Mouse (Mus musculus): Measurements from ENCODE around the gene Ppm1l.

DNA sequence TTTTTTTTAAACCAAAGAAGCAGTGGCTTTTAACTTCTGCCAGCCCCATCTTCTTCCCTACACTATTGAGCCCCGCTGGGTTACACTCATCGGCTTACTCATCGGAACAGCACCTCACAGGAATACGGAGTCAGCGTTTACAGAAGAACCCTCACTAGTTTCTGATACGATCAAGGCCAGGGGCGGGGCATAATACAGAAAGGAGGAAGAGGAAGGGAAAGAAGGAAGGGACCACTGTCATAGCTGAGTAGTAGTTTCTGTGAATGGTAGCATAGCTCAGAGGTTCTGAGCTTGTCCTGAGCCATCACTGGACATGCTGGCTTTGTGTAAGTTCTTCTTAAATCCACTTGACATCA lies 243.3 kb downstream of the Ppm1l start:
- TF ChIP-seq CTCF (IDR thresholded peaks at IDR 0.05 in 2 of 3, conservative IDR thresholded peaks at IDR 0.05 in 1 of 3; ENCODE audit: control insufficient read depth in 1 of 3, insufficient read depth in 1 of 3, low read depth in 2 of 3, low read length in 3 of 3, poor library complexity in 1 of 3, severe bottlenecking in 1 of 3): no peak
- no peak for TF ChIP-seq ZC3H11A (IDR thresholded peaks at IDR 0.05; ENCODE audit: low read depth, low read length)
- TF ChIP-seq MAX (IDR thresholded peaks at IDR 0.05; ENCODE audit: low read length): no peak
- no peak for TF ChIP-seq EP300 (IDR thresholded peaks at IDR 0.05; ENCODE audit: low read depth in 1 of 2, low read length in 2 of 2)
- no peak for TF ChIP-seq POLR2A (IDR thresholded peaks at IDR 0.05; ENCODE audit: control insufficient read depth in 1 of 2, insufficient read depth in 1 of 2, low read depth in 1 of 2, low read length in 2 of 2, poor library complexity in 1 of 2)
- no peak for TF ChIP-seq KAT2A (conservative IDR thresholded peaks at IDR 0.05; ENCODE audit: low read depth, low read length)
